Mouse (Mus musculus) neutrophil, adult 59 days (primary cell): ENCODE data around the gene Ccdc175. TPM values are rescaled to one million over a fixed set of nuclear protein-coding genes. Genes with fewer than 3 reads are reported as not detected.

Source experiments
- total RNA-seq, 2 experiments: library from RNA; stranded (reverse); gene quantifications; 1 replicate in 1 of 2; 2 replicates in 1 of 2; pipeline ENCODE4 v1.2.4; 2023

Gene Ccdc175
- total RNA-seq = not detected

DNA sequence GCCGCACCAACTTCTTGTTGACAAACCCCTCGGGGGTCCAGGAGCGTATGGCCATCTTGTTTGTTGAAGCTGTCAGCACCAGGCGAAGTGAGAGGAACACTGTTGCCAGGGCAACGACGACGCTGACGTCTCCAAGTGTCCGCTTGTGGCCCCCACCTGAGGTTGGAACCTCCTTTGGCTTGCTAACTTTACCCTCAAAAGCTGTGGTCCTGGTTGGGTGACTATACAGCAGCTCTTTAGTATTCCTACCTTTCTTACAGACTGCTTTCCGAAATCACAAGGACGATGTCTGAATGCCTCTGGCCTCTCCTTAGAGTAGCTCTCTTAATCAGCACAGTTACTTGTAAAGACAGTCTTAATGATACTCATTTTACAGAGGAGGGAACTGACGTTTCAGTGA is at the start of gene Ccdc175:
TSS of gene Ccdc175 (minus strand) at position 101 of the 400 bp plus-strand sequence.

DNA sequence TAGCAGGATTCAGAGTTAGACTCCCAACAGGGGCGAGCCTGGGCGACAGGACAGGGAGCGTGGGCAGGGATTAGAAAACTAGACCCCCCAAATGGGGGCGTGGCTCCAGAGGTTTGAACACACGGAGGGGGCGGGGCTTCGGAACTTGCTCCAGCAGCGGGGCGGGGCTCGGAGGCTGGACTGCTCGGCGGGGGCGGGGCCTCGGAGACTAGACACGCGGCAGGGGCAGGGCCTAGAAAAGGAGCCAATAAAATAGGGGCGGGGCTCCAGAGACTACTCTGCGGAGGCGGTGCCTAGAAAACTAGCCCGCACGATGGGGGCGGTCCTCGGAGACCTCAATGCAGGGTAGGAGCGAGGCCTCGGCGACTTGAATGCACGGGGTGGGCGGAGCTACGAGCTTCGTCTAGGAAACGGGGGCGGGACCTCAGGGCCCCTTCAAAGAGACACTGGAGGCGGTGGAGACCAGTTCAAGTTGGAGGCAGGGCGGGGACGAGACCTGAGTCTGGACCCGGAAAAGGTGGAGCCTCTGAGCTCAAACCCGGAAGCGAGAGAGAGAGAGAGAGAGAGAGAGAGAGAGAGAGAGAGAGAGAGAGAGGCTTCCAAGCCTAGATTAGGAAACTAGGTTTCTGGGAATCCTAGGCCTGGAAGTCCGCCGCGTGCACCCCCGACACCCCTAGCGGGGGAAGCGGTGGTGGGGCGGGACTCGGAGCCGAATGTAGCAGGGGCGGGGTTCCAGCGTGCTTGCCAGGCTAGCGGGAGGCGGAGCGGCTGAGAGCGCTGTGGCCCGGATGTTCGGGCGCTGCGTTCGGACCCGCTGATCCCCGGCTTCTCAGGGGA is 99.3 kb downstream of the Ccdc175 start, which contains the start of the genes L3hypdh and Jkamp:
TSS of gene L3hypdh (minus strand) at position 111 of the 837 bp plus-strand sequence.
TSS of gene Jkamp (plus strand) at position 261 of the 837 bp plus-strand sequence.

GRCm38 (mm10) chr12:72070327-72071269 is 114.2 kb downstream of the Ccdc175 start, which contains the start of gene Gpr135:
Gene Gpr135 (minus strand): TSS chr12:72071125.

Other genes starting within 250 kb of the Ccdc175 start
- under 1 TPM in 1 of 2 experiments, not detected in 1; 0.11 TPM for gene Gpr135, start 113.9 kb downstream of the Ccdc175 start, total RNA-seq
- gene L3hypdh, start 99.6 kb downstream of the Ccdc175 start, total RNA-seq = under 1 TPM; 0.18 to 0.68 TPM
- gene Jkamp, start 99.4 kb downstream of the Ccdc175 start, total RNA-seq = 10 to 100 TPM; 15.9 TPM
- gene Rtn1, start 224.0 kb upstream of the Ccdc175 start, total RNA-seq = 1 to 10 TPM in 1 of 2 experiments, under 1 TPM in 1; 0.56 to 1.2 TPM